Mouse (Mus musculus): Measurements from ENCODE around the gene Baz1b.

GRCm38 (mm10) chr5:135264548-135264947 is 77.5 kb downstream of the Baz1b start:
- TF ChIP-seq ZC3H11A (IDR thresholded peaks at IDR 0.05; ENCODE audit: borderline replicate concordance, low read depth, low read length) (no peak), MAFK (IDR thresholded peaks at IDR 0.05; ENCODE audit: insufficient read depth, low read depth, low read length) (no peak)

Data from ES-E14 (cell line).